Mouse (Mus musculus): ENCODE measurements around the gene Iqcd. TPM values are rescaled to one million over a fixed set of nuclear protein-coding genes. Genes with fewer than 3 reads are reported as not detected.

Iqcd gene
- total RNA-seq, 4 experiments from 2014 or later, result 1.2 to 1.6 (median 1.5) TPM

- DNase-seq (ENCODE audit: low spot score in 2 of 2), result no peak
Observed at GRCm38 (mm10) chr5:120571056-120571740, 17.6 kb upstream of the Iqcd start.

GRCm38 (mm10) chr5:120574469-120575063, 14.2 kb upstream of the Iqcd start:
- DNase-seq (ENCODE audit: low spot score in 2 of 2), result no peak

- DNase-seq (ENCODE audit: low spot score in 2 of 2), result no peak
Observed at GRCm38 (mm10) chr5:120576781-120577301, 12.0 kb upstream of the Iqcd start.

GRCm38 (mm10) chr5:120577935-120578441, 10.8 kb upstream of the Iqcd start:
- DNase-seq (ENCODE audit: low spot score in 2 of 2), result no peak

GRCm38 (mm10) chr5:120578504-120579081, 10.2 kb upstream of the Iqcd start:
- no peak for DNase-seq (ENCODE audit: low spot score in 2 of 2)

GRCm38 (mm10) chr5:120579211-120579897, 9.5 kb upstream of the Iqcd start:
- no peak for DNase-seq (ENCODE audit: low spot score in 2 of 2)

GRCm38 (mm10) chr5:120579898-120580626, 8.8 kb upstream of the Iqcd start:
- no peak for DNase-seq (ENCODE audit: low spot score in 2 of 2)

- no peak for DNase-seq (ENCODE audit: low spot score in 2 of 2)
Observed at GRCm38 (mm10) chr5:120582002-120582401, 6.8 kb upstream of the Iqcd start.

- DNase-seq (ENCODE audit: low spot score in 2 of 2), result no peak
Observed at GRCm38 (mm10) chr5:120583511-120583910, 5.3 kb upstream of the Iqcd start.

GRCm38 (mm10) chr5:120584968-120585367, 3.8 kb upstream of the Iqcd start:
- DNase-seq (ENCODE audit: low spot score in 2 of 2), result no peak

- DNase-seq (ENCODE audit: low spot score in 2 of 2), result no peak
Observed at GRCm38 (mm10) chr5:120586741-120587615, 1.8 kb upstream of the Iqcd start.

- DNase-seq (ENCODE audit: low spot score in 2 of 2), result no peak
Observed at GRCm38 (mm10) chr5:120587616-120587926, 1.2 kb upstream of the Iqcd start.

GRCm38 (mm10) chr5:120587940-120588568, 762 bp upstream of the Iqcd start:
- DNase-seq (ENCODE audit: low spot score in 2 of 2), result no peak

- DNase-seq (ENCODE audit: low spot score in 2 of 2), result no peak
Observed at GRCm38 (mm10) chr5:120590356-120591010, 1.7 kb downstream of the Iqcd start.

- DNase-seq (ENCODE audit: low spot score in 2 of 2), result no peak
Observed at GRCm38 (mm10) chr5:120592141-120592540, 3.3 kb downstream of the Iqcd start.

- no peak for DNase-seq (ENCODE audit: low spot score in 2 of 2)
Observed at GRCm38 (mm10) chr5:120594485-120594884, 5.7 kb downstream of the Iqcd start.

- no peak for DNase-seq (ENCODE audit: low spot score in 2 of 2)
Observed at GRCm38 (mm10) chr5:120599625-120600024, 10.8 kb downstream of the Iqcd start.

GRCm38 (mm10) chr5:120600946-120601668, 12.3 kb downstream of the Iqcd start:
- no peak for DNase-seq (ENCODE audit: low spot score in 2 of 2)

- no peak for DNase-seq (ENCODE audit: low spot score in 2 of 2)
Observed at GRCm38 (mm10) chr5:120602210-120602609, 13.4 kb downstream of the Iqcd start.
